Mouse (Mus musculus): ENCODE measurements around the gene Stxbp3.

DNA sequence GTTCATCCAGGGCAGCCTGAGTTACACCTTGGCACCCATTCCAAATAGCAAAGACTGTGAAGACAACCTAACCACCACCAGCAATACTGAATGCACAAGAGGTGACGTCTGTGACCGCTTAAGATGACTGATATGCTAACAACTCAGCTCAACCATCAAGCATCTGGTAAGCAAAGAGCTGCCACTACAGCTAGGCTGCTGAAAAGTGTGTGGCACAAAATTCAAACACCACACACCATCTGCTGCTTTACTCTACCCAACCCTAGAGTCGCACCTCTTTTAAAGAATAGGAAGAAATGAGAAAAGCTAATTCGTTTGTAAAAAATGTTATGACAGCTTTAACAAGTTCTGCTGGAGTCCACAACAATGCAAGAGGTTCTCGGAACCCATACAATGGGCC lies 34.7 kb downstream of the Stxbp3 start:
- TF ChIP-seq CTCF (IDR thresholded peaks at IDR 0.05; ENCODE audit: borderline replicate concordance, insufficient read depth, low read depth, low read length) (no peak), POLR2A (IDR thresholded peaks at IDR 0.05; ENCODE audit: borderline replicate concordance, insufficient read depth, low read length) (no peak)
